Mouse (Mus musculus) right cerebral cortex, postnatal 36 days (tissue): ENCODE results near the gene Pcyt2.

ENCODE experiments used
- DNase-seq, 2 experiments: peaks; one replicate each; pipeline ENCODE4 v3.0.0; 2022; ENCODE audit warnings: low spot score in 2 of 2, mixed read lengths in 1 of 2

Pcyt2 gene

DNA sequence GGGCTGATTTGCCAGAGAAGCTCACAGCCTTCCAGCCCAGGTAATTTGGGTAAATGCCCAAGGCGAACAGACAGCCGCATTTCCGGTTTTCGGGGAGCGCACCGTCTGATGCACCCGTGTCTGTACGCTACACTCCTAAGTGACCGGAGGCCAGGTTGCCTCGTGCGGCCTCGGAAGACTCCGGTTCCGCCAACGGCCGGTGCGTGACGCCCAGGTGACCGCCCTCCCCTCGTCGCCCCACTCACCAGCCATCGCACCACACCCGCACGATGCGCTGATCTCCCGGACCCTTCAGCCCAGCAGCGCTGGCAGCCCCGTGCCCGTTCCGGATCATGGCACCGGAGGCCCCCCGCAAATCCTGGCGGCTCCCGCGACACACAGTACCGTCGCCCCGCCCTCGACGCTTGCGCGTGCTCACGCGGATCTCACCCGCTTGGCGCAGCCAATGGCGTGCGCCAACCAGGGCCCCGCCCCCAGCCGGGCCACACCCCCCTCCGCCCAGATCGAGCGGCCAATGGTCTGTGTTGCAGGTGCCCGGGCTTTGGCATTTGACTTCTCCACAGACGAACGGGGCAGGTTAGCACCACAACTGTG is at the start of gene Pcyt2:
Gene Pcyt2, minus strand, starts transcription at position 418 of the 594 bp plus-strand sequence.
- DNase-seq, result peak; percentile 87 to 88

- no peak for DNase-seq
Measured at GRCm38 (mm10) chr11:120666617-120667016, 48.9 kb upstream of the Pcyt2 start.

DNA sequence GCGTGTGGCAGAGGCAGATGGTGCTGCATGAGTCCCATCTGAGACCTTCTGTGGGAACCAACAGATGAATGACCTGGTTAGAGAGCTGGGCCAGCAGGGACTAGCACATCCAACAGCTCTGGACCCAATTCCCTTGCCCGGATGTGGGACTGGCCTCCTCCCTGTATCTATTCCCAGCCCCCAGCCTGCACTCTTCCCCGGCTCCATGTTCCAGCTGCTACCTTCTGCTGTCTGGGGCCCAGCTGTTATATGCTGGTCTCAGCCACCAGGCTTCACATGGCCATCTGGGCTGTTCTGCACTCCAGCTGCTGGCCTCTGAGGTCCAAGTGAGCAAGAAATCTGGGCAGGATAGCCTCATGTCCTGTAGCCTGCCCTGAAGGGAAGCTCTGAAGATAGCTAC is 47.7 kb upstream of the Pcyt2 start:
- DNase-seq, result no peak

GRCm38 (mm10) chr11:120663714-120664113 is 46.0 kb upstream of the Pcyt2 start:
- DNase-seq, result no peak

DNA sequence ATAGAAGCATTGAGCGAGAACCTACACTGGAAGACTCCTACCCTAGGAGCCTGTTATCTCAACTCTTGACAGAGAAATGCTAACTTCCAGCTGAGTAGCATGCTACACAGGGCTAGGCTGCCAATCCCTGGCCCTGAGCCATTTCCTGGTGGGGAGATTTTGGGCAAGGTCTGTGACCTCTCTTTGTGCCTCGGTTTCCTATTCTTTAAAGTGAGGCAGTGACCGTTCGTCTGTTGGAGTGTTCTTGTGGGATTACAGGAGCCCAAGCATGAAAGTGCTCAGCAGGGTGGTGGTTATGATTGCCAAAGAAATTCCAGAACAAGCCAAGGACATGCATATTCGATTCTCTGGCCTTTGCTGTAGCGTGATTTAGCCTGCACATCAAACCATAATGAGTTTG is 45.0 kb upstream of the Pcyt2 start:
- DNase-seq, result no peak

- no peak for DNase-seq
Measured at GRCm38 (mm10) chr11:120661076-120661460, 43.3 kb upstream of the Pcyt2 start, which contains the start of gene Notum. Notum (minus strand) TSS chr11:120661175.

DNA sequence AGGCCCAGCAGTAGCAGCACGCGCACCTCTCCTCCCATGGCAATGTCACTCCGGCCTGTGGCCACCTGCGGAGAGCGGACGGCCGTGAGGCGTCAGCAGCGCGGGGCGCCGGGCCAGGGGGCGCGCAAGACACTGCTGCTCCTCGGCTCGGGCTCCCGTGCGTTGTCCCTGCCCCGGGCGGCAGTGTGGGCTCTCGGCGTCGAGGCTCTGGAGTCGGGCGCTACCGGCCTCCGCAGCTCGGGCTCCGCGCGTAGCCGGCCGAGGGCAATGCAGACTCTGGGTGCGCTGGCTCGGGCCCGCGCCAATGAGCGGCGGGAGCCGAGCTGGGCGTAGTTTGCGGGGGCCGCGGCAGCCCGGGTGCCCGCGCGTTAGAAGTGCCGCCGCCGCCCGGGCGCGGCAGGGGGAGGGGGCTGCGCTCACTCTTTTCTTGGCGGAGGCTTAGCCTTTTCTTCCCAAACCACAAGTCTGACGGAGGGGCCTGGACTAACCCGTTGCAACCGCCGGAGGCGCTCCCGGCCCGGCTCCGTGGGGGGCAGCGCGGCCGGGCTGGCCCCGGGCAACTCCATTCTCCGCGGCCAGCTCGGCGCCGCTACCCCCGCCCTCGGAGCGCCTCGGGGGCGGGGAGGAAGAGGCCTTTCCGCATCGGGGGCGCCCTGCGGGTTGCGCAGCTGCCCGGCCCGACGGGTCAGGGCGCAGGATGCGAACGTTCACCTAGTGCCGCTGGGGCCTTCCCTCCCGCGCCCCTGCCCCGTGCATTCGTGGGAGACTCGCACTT is 42.8 kb upstream of the Pcyt2 start:
- no peak for DNase-seq

GRCm38 (mm10) chr11:120659509-120660300 is 42.0 kb upstream of the Pcyt2 start:
- DNase-seq, result no peak

DNA sequence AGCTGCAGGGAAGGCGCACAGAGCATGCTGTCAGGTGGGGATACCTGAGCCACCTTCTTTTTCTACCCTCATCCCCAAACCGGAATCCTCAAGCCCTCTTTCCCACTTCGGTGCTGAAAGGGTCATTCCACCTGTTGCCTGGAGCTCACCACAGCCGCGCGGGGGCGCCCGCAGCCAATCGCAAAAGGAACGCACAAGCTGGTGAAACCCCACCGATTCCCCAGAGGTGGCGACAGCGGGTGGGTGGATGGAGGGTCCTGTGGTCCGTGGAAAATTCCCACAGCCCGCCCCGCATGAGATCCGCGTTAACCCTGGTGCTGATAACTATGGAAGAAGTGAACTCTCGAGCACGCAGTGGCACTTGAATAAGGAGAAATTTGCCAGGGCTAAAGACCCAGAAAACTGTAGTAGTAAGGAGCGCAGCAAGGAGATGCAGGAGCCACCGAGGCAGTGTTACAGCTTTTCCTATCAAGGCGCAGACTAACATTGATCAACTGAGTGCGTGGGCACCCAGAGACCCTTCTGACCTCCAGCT is 41.2 kb upstream of the Pcyt2 start:
- DNase-seq, result peak; percentile 42 to 60

GRCm38 (mm10) chr11:120657301-120657700 is 39.6 kb upstream of the Pcyt2 start:
- no peak for DNase-seq

DNA sequence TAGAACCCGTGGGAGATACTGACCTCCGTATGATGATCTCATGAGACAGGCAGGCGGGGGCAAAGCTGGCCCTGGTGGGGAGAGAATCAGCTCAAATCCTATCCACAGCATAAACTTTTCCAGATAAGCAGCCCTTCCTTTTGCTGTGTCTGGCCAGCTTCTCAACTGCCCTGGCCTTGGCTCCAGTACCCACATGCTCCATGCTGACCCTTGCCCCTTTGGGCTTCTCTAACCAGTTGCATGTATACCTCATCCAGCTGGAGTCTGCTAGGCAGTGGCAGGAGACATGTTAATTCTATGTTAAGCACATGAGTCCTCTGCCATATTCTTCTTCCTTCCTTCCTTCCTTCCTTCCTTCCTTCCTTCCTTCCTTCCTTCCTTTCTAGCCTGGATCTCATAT is 37.0 kb upstream of the Pcyt2 start:
- no peak for DNase-seq

DNA sequence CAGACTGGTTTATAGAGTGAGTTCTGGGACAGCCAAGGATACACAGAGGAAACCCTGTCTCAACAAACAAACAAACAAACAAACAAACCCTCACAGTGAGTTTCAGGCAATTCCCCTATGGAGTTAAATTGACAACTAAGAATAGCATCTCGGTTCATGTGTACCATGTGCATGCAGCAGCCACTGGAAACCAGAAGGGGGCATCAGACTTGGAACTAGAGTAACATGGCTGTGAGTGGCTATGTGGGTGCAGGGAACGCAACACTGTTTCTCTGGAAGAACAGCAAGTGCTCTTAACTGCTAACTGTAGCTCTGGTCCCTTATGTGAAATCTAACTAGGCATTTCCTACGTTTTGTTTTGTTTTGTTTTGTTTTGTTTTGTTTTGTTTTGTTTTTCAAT is 34.1 kb upstream of the Pcyt2 start:
- no peak for DNase-seq

GRCm38 (mm10) chr11:120648001-120648476 is 30.3 kb upstream of the Pcyt2 start, which contains the start of gene Myadml2:
Myadml2 (minus strand) TSS chr11:120648158.
- DNase-seq, result peak in 1 of 2 experiments; percentile 32

DNA sequence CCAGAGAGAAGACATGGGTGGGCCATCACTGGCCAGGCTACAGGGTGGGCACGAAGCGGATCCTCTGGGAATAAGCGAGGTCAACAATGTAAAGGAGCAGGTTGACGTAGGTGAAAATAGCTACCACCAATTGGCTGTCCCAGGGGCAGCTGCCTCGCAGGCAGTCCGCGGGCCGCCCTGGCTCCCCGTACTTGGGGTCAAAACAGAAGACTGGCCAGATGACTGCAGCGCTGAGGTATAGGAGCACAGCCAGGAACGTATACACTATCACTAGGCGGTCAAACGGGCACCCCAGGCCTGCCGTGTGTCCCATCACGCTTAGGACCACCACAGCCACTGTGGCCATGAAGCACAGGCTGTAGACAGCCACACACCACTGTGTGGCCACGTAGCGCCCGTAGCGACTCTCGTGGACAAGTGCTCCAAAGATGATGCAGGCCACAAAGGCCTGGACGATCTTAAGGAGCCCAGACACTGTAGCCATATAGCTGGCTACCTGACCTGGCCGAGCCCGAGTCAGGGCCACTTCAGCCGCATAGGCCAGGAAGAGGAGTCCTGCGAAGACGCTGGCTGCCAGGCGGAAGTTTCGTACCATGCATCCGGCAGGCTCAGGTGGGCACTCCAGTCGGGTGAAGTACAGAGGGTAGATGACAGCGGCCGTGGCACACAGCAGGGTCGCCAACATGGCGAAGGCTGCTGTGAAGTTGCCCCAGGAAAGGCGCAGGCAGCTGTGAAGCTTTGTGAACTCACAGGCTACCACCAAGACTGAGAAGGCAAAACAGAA is 29.5 kb upstream of the Pcyt2 start:
- DNase-seq, result no peak

DNA sequence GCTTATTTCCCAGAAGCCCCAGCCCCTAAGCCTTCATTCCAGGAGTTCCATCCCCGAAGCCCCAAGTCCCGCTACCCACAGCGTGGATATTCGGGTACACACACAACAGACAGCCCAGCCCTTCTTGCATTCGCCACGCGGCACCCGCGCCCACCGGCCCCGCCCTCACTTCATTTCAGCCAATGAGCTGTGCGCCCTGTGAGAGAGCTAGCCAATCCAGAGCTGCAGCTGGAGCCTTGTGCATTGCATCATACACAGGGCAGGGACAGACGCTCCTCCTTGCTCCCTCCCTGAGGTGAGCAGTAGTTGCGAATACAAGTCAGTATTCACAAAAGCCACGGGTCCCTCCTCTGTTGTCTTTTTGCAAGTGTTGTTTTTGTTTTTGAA is 25.9 kb upstream of the Pcyt2 start, which contains the start of gene Pycr1:
Gene Pycr1, minus strand, starts transcription at position 169 of the 387 bp plus-strand sequence.
- DNase-seq, result peak; percentile 91 to 93

DNA sequence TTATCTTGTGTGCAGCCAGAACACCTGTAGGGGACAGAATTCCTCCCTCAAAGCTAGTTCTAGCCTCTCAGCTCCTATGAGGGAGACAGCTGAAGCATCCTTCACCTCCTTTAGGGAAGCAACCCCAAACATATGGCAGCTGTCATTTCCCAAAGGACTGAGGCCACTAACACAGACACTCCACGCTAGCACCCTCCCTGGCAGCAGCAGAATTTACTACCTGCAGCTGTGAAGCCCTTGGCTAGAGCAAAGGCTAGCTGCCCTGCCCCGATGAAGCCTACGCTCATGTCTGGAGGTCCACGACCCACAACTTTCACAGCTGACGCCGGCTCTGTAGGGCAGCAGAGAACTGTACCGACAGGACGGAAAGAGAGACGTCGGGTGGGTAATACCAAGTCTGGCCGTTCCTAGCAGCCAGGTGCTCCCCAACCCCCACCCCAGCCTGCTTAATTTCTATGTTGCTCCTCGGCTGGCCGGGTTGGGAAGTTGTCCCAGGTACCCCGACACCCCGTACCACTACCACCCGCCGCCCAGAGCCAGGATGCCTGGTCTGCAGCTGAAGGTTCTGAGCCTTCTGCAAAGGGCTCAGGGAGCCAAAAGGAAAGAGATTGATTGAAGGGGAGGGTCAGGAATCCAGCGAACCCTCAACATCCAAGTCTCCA is 25.3 kb upstream of the Pcyt2 start:
- DNase-seq, result no peak

GRCm38 (mm10) chr11:120641869-120642268 is 24.1 kb upstream of the Pcyt2 start:
- DNase-seq, result no peak

- DNase-seq, result no peak
Measured at GRCm38 (mm10) chr11:120641255-120641654, 23.5 kb upstream of the Pcyt2 start.

GRCm38 (mm10) chr11:120634810-120635209 is 17.1 kb upstream of the Pcyt2 start:
- DNase-seq, result no peak

DNA sequence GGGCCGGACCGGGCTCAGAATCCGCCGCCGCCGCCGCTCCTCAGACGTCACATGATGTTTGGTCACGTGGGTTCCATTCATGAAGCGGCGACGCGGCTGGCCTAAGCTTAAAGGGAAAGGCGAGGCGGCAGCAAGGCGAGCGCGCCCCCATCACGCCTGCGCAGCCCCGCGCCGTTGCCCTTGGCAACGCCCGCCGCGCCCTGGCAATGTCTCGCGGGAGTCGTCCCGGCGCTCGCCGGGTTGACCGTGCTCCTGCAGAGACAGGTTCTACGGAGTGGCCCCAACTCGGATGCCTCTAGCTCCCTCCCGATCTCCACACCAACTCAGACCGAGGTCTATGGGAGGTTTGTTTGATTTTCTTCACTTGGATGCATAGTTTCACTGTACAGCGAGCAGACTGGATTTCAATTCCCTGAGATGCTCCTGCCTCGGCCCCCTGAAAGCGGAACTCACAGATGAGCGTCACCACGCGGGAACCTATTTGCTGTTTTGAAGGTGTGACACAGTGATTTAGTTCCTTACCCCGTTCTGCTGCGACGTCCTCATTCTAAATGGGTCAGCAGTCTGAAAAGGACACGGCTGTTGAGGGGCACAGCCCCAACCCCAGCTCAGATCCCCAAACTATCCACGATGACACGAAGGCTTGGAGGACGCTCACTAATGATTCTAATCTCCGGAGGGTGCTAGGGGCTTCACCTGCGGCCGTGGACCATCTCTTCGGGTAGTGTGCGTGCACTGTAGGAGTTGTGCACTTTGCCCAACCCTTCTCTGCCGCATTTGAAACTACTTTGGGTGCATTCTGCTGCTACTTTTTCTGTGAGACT is 16.0 kb upstream of the Pcyt2 start, which contains the start of gene Mafg:
Gene Mafg, minus strand, starts transcription at position 81 of the 824 bp plus-strand sequence.
- peak; percentile 92 to 93 for DNase-seq
